Mouse (Mus musculus) CD4-positive, CD25-positive, alpha-beta regulatory T cell (primary cell): ENCODE results near the gene Sptan1. TPM values are rescaled to one million over a fixed set of nuclear protein-coding genes. Genes with fewer than 3 reads are reported as not detected.

ENCODE experiments used
- polyA plus RNA-seq: library from polyadenylated mRNA; unstranded; fragments of 100-300 nt; shearing (Covaris generic); gene quantifications from one replicate; pipeline ENCODE4 v1.2.1, GENCODE M21; 2017

Sptan1 gene
- polyA plus RNA-seq: 107 TPM

DNA sequence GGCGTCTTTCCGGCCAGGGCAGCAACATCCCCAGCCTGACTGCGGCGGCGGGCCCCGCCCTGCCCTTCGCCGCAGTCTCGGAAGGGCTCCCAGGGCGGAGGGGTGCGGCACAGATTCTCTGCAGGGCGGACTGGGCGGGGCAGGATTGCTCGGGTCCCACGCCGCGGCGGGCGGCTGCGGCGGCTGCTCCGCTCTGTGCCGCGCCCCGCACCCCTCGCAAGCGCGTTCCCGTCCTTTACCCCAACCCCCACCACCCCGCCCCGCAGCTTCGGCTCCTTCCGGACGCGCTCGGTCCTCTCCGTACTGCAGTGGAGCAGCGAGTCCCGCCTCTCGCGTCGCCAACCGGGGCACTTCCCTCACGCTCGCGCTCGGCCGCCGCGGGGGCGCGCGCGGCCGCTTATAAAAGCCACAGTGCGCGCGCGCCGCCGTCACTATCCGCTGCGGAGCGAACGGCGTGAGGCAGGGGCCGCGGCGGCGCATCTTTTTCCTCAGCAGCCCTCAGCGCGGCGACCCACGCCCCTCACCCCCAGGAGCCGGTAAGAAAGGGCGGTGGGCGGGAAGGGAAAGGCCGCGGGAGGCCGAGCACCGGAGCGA, at the start of gene Sptan1:
TSS of gene Sptan1 (plus strand) at position 311 of the 594 bp plus-strand sequence.

DNA sequence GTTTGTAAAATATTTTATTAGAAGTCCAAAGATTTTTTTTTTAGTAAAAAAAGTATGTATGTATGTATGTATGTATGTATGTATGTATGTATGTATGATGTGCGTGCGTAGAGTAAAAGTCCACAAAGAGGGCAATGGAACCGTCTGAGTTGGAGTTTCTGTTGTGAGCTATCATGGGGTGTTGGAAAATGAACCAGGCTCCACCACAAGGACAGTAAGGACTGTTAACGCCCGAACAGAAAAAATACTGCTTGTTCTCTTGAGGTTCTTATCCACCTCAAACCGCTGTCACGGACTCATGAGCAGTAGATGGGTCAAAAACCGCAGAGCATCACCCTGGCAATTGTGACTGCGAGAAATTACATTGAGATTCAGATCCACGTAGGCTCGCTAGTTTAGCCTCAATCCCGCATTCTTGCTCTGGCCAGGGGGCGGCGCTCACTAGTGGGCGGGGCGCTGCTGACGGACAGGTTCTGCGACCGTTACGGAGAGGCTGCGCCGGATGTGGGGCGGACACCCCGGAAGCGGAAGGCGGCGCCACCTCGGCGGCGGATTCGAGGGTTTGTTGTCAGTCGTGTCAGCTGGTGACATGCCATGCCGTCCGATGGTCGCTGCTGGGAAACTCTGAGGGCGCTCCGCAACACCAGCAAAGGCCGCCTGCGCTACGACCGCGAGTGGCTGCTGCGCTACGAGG, 30.3 kb upstream of the Sptan1 start, which contains the start of gene Gle1:
TSS of gene Gle1 (plus strand) at position 521 of the 694 bp plus-strand sequence.

DNA sequence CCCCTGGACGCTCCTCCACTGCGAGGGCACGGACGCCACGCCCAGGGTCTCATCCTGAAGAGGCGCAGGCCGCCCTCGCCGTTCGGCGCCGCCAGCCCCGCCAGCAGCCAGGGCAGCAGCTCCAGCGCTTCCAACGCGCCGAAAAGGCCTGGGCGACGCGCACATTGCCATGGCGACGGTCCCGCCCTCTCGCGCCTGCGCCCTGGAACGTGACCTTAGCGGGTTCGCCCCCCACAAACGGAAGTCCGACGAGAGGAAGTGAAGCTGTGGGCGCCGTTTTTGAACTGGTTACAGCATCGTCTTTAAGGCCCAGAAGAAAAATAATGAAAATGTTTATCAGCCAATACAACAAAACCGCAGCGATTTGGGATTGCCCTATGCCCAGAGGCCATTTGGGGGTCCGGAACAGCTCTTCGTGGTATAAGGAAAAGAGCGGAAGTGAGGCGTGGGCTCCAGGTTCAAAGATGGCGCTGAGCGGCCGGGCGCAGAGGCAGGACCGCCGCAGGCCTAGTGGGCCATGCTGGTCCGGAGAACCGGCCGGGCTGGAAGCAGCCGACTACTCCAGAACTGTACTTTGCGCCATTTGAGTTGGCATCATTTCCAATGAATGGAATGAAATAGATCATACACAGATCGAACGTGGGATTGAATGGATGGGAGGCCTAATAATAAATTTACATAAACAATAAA, 83.5 kb downstream of the Sptan1 start, which contains the start of gene Wdr34:
TSS of gene Wdr34 (minus strand) at position 183 of the 690 bp plus-strand sequence.

DNA sequence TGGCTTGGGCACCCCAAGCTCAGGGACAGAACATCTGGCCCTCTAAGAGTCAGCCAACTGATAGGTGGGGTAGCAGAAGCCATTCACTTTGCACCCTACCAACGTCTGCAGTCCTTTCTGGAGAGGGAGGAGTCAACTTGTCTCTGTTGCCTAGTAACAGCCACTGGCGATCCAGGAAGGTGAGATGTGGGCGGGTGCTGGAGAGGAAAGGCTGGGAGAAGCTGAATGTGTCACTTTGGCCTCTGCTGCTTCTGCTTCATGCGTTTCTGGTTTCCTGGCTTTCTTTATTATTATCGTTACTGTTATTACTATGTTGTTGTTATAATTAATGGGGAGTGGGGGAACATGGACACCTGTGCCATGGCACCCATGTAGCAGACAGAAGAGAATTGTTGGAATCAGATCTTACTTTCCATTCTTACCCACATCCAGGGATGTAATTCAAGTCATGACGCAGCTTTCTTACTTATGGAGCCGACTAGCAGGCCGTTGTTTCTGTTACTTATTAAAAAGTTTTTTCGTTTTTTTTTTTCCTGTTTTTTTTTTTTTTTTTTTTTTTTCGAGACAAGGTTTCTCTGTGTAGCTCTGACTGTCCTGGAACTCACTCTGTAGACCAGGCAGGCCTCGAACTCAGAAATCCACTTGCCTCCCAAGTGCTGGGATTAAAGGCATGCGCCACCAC, 92.0 kb downstream of the Sptan1 start, which contains the start of gene Set:
TSS of gene Set (plus strand) at position 156 of the 682 bp plus-strand sequence.

DNA sequence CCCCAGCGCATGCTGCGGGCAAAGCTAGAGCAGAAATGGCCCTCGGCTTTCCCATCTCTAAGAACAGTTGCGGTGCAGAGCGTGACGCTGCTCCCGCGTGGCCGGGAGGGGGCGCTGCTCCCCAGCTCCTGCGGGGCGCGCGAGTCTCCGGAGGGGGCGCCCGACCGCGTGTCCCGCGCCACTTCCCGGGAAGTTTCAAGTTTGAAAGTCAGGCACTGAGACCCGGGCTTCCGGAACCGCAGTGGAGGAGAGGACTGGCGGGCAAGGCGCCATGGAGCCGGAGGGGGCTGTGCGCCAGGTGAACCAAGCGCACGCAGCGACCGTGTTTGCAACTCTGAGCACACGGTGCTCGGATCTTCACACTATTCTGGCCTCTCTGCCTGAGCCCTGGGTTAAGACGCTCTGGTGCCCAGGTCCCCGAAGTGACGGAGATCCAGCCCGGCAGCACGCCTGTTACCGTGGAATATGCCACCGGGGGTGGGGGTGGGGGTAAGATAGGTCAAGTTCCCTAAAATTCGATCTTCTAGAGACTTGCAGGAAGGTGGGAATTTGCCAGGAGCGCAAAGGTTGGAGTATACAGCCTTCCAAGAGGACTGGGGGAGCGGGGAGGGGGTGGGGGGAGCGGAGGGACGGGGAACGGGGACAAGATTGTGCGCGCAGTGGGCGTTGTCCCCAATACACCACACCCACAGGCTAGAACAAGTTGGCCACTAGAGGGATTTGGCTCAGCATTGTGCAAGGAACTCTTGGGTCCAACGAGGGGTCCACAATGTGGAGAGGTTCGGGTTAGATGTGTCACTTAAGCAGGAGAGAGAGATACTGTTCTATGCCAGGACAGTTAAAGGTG, 112.4 kb downstream of the Sptan1 start, which contains the start of gene Pkn3:
TSS of gene Pkn3 (plus strand) at position 183 of the 847 bp plus-strand sequence.

Other genes with a start within 250 kb of the Sptan1 start
- gene Gm13420, start 213.9 kb upstream of the Sptan1 start, polyA plus RNA-seq: not detected
- gene Gm13547, start 206.2 kb upstream of the Sptan1 start, polyA plus RNA-seq: 0.97 TPM
- 8.9 TPM for gene Coq4, start 178.1 kb upstream of the Sptan1 start, polyA plus RNA-seq
- gene Trub2, start 177.1 kb upstream of the Sptan1 start, polyA plus RNA-seq: 35.4 TPM
- gene Slc27a4, start 162.9 kb upstream of the Sptan1 start, polyA plus RNA-seq: 10.8 TPM
- gene Urm1, start 145.5 kb upstream of the Sptan1 start, polyA plus RNA-seq: 25.7 TPM
- gene Cercam, start 96.4 kb upstream of the Sptan1 start, polyA plus RNA-seq: 0.98 TPM
- 75.3 TPM for gene Odf2, start 76.3 kb upstream of the Sptan1 start, polyA plus RNA-seq
- gene Gle1, start 30.1 kb upstream of the Sptan1 start, polyA plus RNA-seq: 68.0 TPM
- gene Wdr34, start 83.3 kb downstream of the Sptan1 start, polyA plus RNA-seq: 1.3 TPM
- 396 TPM for gene Set, start 91.8 kb downstream of the Sptan1 start, polyA plus RNA-seq
- 0.49 TPM for gene Pkn3, start 112.1 kb downstream of the Sptan1 start, polyA plus RNA-seq
- gene Zdhhc12, start 128.1 kb downstream of the Sptan1 start, polyA plus RNA-seq: 29.9 TPM
- 69.3 TPM for gene Zer1, start 159.0 kb downstream of the Sptan1 start, polyA plus RNA-seq
- gene Tbc1d13, start 168.2 kb downstream of the Sptan1 start, polyA plus RNA-seq: 6.8 TPM
- 23.8 TPM for gene Endog, start 205.9 kb downstream of the Sptan1 start, polyA plus RNA-seq
- 42.2 TPM for gene Spout1, start 212.9 kb downstream of the Sptan1 start, polyA plus RNA-seq
- gene Kyat1, start 240.3 kb downstream of the Sptan1 start, polyA plus RNA-seq: 17.1 TPM